Mouse (Mus musculus): ENCODE measurements around the gene Ciart.

DNA sequence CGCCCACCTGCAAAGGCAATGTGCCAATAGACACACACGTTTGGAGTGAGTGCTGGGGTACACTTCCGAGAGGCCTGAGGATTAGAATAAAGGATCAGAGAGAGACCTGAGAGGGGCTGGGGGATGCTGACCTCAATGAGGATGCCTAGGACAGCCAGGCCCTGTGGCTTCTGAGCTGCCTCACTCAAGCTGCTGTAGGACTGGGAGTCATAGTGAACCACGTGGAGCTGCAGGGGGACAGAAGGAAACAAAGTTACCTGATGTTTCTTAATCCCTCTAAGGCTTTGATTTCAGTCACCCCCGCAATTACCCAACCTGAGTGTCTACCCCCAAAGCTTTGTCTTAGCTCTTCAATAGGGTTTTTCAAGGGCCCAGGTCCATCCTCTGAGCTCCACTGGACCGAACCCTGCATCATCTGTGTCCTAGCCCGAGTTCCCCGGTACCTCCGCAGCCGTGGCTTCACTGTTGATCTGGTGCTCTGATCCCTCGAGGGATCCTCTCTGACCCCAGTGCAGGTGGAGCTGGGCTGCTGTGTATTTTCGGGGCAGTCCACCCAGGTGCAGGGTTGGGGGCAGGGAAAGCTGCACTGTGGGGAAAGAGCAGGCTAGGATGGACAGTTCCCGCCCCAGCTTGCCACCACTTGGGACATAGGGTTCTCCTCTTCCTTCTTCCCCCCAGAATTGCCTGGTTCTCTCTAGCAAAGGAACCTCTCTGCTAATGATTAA, 17.9 kb upstream of the Ciart start:
- no peak for TF ChIP-seq POLR2A (IDR thresholded peaks at IDR 0.05; ENCODE audit: extremely low read depth, insufficient read depth, low read length)
- no peak for TF ChIP-seq CTCF (IDR thresholded peaks at IDR 0.05; ENCODE audit: low read depth, low read length)

Measured in liver, adult 2 months (tissue).